Mouse (Mus musculus) forebrain, embryonic 12.5 days (tissue): Measurements from ENCODE around the gene Gm7137. TPM values are rescaled to one million over a fixed set of nuclear protein-coding genes. Genes with fewer than 3 reads are reported as not detected.
A peak's percentile ranks its signal among the peaks of the same experiment; 100 is the strongest.
"Not testable (repeated sequence)": the region's sequence is repeated elsewhere in the genome, so short reads cannot be mapped to it uniquely, and the experiment has no call there.

Experiments
- ATAC-seq: fragments of 200-750 bp; cut with Nextera tagmentation; 2 replicates; pipeline ENCODE4 v1.8.0; 2017; ENCODE audit warnings: moderate TSS enrichment; ENCODE audit not compliant: low FRiP score
- H3K27ac ChIP-seq: fragments of 300-500 bp; sonication (generic); 2 replicates; pipeline ENCODE4 v1.5.1; 2016; ENCODE audit warnings: mild to moderate bottlenecking
- H3K27me3 ChIP-seq: fragments of 300-500 bp; sonication (generic); 2 replicates; pipeline ENCODE4 v1.6.1; 2016; ENCODE audit warnings: mild to moderate bottlenecking
- H3K36me3 ChIP-seq: fragments of 300-500 bp; sonication (generic); replicated peaks from 2 replicates; pipeline ENCODE4 v1.6.1; 2016; ENCODE audit warnings: mild to moderate bottlenecking
- H3K4me1 ChIP-seq: fragments of 300-500 bp; sonication (generic); 2 replicates; pipeline ENCODE4 v1.6.1; 2016
- H3K4me2 ChIP-seq: fragments of 300-500 bp; sonication (generic); 2 replicates; pipeline ENCODE4 v1.6.1; 2016; ENCODE audit warnings: mild to moderate bottlenecking, moderate library complexity
- H3K4me3 ChIP-seq: fragments of 300-500 bp; sonication (generic); replicated peaks from 2 replicates; pipeline ENCODE4 v1.5.1; 2016; ENCODE audit warnings: mild to moderate bottlenecking
- H3K9ac ChIP-seq: fragments of 300-500 bp; sonication (generic); 2 replicates; pipeline ENCODE4 v1.6.1; 2016; ENCODE audit warnings: mild to moderate bottlenecking
- H3K9me3 ChIP-seq: fragments of 300-500 bp; sonication (generic); 2 replicates; pipeline ENCODE4 v1.6.1; 2016
- WGBS: fragments of 180-500 bp; shearing (Covaris S2); methylation state at CpG from one replicate; pipeline ENCODE4 v1.1.7; 2016; 5-methylcytosine and 5-hydroxymethylcytosine counted together
- polyA plus RNA-seq: library from polyadenylated mRNA; unstranded; fragments of >200 nt; fragmentation: Nextera tagmentation; extraction: Ambion mirVana; gene quantifications from 2 replicates; pipeline ENCODE4 v1.2.1, GENCODE M21; 2016

Gene Gm7137
- polyA plus RNA-seq, 1 experiment from 2014 or later = not detected

- peaks cover 16% of the 10 kb centered on the region; the same call in 1 of the 2 replicates for H3K4me1 ChIP-seq
- H3K4me2 ChIP-seq = no peak within 1 kb of the TSS
- H3K9ac ChIP-seq = no peak within 1 kb of the TSS
- H3K4me3 ChIP-seq = no peak within 1 kb of the TSS
- ATAC-seq = no peak
- H3K27me3 ChIP-seq = no peaks in the 10 kb centered on the region
- no peaks in the 10 kb centered on the region for H3K36me3 ChIP-seq
- WGBS = 55% methylated on average over 2 of the region's 2 CpGs
- 0 out of 2 replicates have a peak within 1 kb of the TSS, but pooled peaks have one; percentile 36 for H3K27ac ChIP-seq
- H3K9me3 ChIP-seq = no peaks in the 10 kb centered on the region
Measured at GRCm38 (mm10) chr10:77794976-77795375, 7.0 kb upstream of the Gm7137 start, which contains the start of gene Gm9639. Gm9639 (minus strand) TSS chr10:77795076.

GRCm38 (mm10) chr10:77788621-77789020, 621 bp upstream of the Gm7137 start:
- no peaks in the 10 kb centered on the region for H3K27me3 ChIP-seq
- ATAC-seq = no peak
- no peaks in the 10 kb centered on the region for H3K4me1 ChIP-seq
- no peaks in the 10 kb centered on the region for H3K9me3 ChIP-seq
- no peak overlapping the region for H3K27ac ChIP-seq
- H3K9ac ChIP-seq = no peak overlapping the region
- WGBS = 90% methylated on average over 2 of the region's 2 CpGs
- H3K4me2 ChIP-seq = no peak overlapping the region
- H3K36me3 ChIP-seq = no peaks in the 10 kb centered on the region
- H3K4me3 ChIP-seq = no peak overlapping the region

GRCm38 (mm10) chr10:77783396-77783795, 4.6 kb downstream of the Gm7137 start:
- not testable (repeated sequence) for H3K4me2 ChIP-seq, H3K4me1 ChIP-seq, H3K27me3 ChIP-seq, H3K4me3 ChIP-seq, H3K27ac ChIP-seq, H3K9me3 ChIP-seq, H3K9ac ChIP-seq, ATAC-seq, H3K36me3 ChIP-seq
- 70% methylated on average over 3 of the region's 3 CpGs for WGBS

- H3K9ac ChIP-seq, H3K36me3 ChIP-seq, H3K27ac ChIP-seq, H3K27me3 ChIP-seq, ATAC-seq, H3K4me2 ChIP-seq, H3K4me1 ChIP-seq, H3K9me3 ChIP-seq, H3K4me3 ChIP-seq: not testable (repeated sequence)
- WGBS = no CpG with 5 or more reads among the region's 1 CpGs
Measured at GRCm38 (mm10) chr10:77782442-77782841, 5.6 kb downstream of the Gm7137 start, which contains the start of gene Gm3250. Gm3250 (minus strand) TSS chr10:77782542.

- not testable (repeated sequence) for H3K27ac ChIP-seq, H3K4me1 ChIP-seq, H3K9ac ChIP-seq, H3K9me3 ChIP-seq, H3K36me3 ChIP-seq, H3K4me2 ChIP-seq, ATAC-seq, H3K27me3 ChIP-seq, H3K4me3 ChIP-seq
- 71% methylated on average over 1 of the region's 1 CpGs for WGBS
Measured at GRCm38 (mm10) chr10:77776844-77777243, 11.2 kb downstream of the Gm7137 start, which contains the start of gene Gm7138. Gm7138 (minus strand) TSS chr10:77776944.

GRCm38 (mm10) chr10:77772142-77772541, 15.9 kb downstream of the Gm7137 start:
- 92% methylated on average over 1 of the region's 3 CpGs for WGBS
- not testable (repeated sequence) for H3K9me3 ChIP-seq, H3K36me3 ChIP-seq, H3K9ac ChIP-seq, H3K27me3 ChIP-seq, H3K27ac ChIP-seq, H3K4me3 ChIP-seq, ATAC-seq, H3K4me1 ChIP-seq, H3K4me2 ChIP-seq

GRCm38 (mm10) chr10:77771225-77771624, 16.8 kb downstream of the Gm7137 start, which contains the start of gene Gm3238:
Gm3238 (minus strand) TSS chr10:77771325.
- not testable (repeated sequence) for H3K9me3 ChIP-seq, H3K4me3 ChIP-seq, H3K27me3 ChIP-seq, H3K36me3 ChIP-seq, H3K4me1 ChIP-seq, H3K27ac ChIP-seq, H3K4me2 ChIP-seq, H3K9ac ChIP-seq, ATAC-seq
- WGBS = 38% methylated on average over 1 of the region's 1 CpGs

GRCm38 (mm10) chr10:77769727-77770126, 18.3 kb downstream of the Gm7137 start:
- no peak overlapping the region for H3K4me3 ChIP-seq
- WGBS = 77% methylated on average over 1 of the region's 1 CpGs
- no peaks in the 10 kb centered on the region for H3K27me3 ChIP-seq
- no peaks in the 10 kb centered on the region for H3K4me1 ChIP-seq
- no peaks in the 10 kb centered on the region for H3K36me3 ChIP-seq
- H3K27ac ChIP-seq = no peak overlapping the region
- no peak for ATAC-seq
- no peak overlapping the region for H3K4me2 ChIP-seq
- no peaks in the 10 kb centered on the region for H3K9me3 ChIP-seq
- H3K9ac ChIP-seq = no peak overlapping the region

- not testable (repeated sequence) for H3K9ac ChIP-seq, H3K4me3 ChIP-seq, H3K27me3 ChIP-seq, H3K4me1 ChIP-seq, H3K36me3 ChIP-seq, H3K4me2 ChIP-seq, ATAC-seq, H3K27ac ChIP-seq, H3K9me3 ChIP-seq
- no CpG with 5 or more reads among the region's 1 CpGs for WGBS
Measured at GRCm38 (mm10) chr10:77759582-77759981, 28.4 kb downstream of the Gm7137 start, which contains the start of gene Gm3233. Gm3233 (minus strand) TSS chr10:77759682.

GRCm38 (mm10) chr10:77753448-77753847, 34.6 kb downstream of the Gm7137 start:
- no peak overlapping the region for H3K27ac ChIP-seq
- H3K4me2 ChIP-seq = no peak overlapping the region
- no peaks in the 10 kb centered on the region for H3K9me3 ChIP-seq
- H3K4me1 ChIP-seq = no peaks in the 10 kb centered on the region
- H3K36me3 ChIP-seq = no peaks in the 10 kb centered on the region
- H3K4me3 ChIP-seq = no peak overlapping the region
- no peaks in the 10 kb centered on the region for H3K27me3 ChIP-seq
- ATAC-seq = no peak
- no peak overlapping the region for H3K9ac ChIP-seq

GRCm38 (mm10) chr10:77752312-77752711, 35.7 kb downstream of the Gm7137 start:
- ATAC-seq, H3K9me3 ChIP-seq, H3K27ac ChIP-seq, H3K27me3 ChIP-seq, H3K4me1 ChIP-seq, H3K36me3 ChIP-seq, H3K4me3 ChIP-seq, H3K4me2 ChIP-seq, H3K9ac ChIP-seq: not testable (repeated sequence)
- 67% methylated on average over 3 of the region's 3 CpGs for WGBS

GRCm38 (mm10) chr10:77751254-77751653, 36.7 kb downstream of the Gm7137 start, which contains the start of gene Gm9736:
Gm9736 (minus strand) TSS chr10:77751354.
- ATAC-seq, H3K4me2 ChIP-seq, H3K9me3 ChIP-seq, H3K27ac ChIP-seq, H3K4me3 ChIP-seq, H3K9ac ChIP-seq, H3K4me1 ChIP-seq, H3K27me3 ChIP-seq, H3K36me3 ChIP-seq: not testable (repeated sequence)
- WGBS = 86% methylated on average over 1 of the region's 1 CpGs

GRCm38 (mm10) chr10:77750686-77751085, 37.3 kb downstream of the Gm7137 start:
- 83% methylated on average over 1 of the region's 1 CpGs for WGBS
- ATAC-seq, H3K27ac ChIP-seq: not testable (repeated sequence)

More at GRCm38 (mm10) chr10:77750686-77751085, 37.3 kb downstream of the Gm7137 start:
- not testable (repeated sequence) for H3K9me3 ChIP-seq, H3K36me3 ChIP-seq, H3K27me3 ChIP-seq, H3K4me3 ChIP-seq, H3K9ac ChIP-seq, H3K4me1 ChIP-seq, H3K4me2 ChIP-seq
